Mouse (Mus musculus): ENCODE measurements at regions not wholly inside any gene's neighbourhood (a gene's known extent, or its start where the extent isn't known, plus 50 kb on each side); places are given as distances from the start of the nearest gene placed in this dataset.
"Not testable (repeated sequence)": the region's sequence is repeated elsewhere in the genome, so short reads cannot be mapped to it uniquely, and the experiment has no call there.

GRCm38 (mm10) chr6:31133896-31134735 lies 175.2 kb upstream of the Klf14 start:
- no peak for DNase-seq

GRCm38 (mm10) chr6:31134736-31135077 lies 175.8 kb upstream of the Klf14 start:
- no peak for DNase-seq

- DNase-seq: no peak
These were observed 176.7 kb upstream of the Klf14 start for GRCm38 (mm10) chr6:31135580-31135979.

GRCm38 (mm10) chr6:31136895-31137294 lies 178.0 kb upstream of the Klf14 start:
- peak; percentile 56 to 64 for DNase-seq

GRCm38 (mm10) chr6:31137351-31137750 lies 178.5 kb upstream of the Klf14 start:
- no peak for DNase-seq

GRCm38 (mm10) chr6:31140000-31140399 lies 181.1 kb upstream of the Klf14 start:
- no peak for DNase-seq

- DNase-seq: no peak
These were observed 181.7 kb upstream of the Klf14 start for GRCm38 (mm10) chr6:31140593-31140992.

- peak in 1 of 2 experiments; percentile 55 for DNase-seq
These were observed 182.6 kb upstream of the Klf14 start for GRCm38 (mm10) chr6:31141486-31141885.

GRCm38 (mm10) chr6:31142479-31143007 lies 183.7 kb upstream of the Klf14 start:
- DNase-seq: not testable (repeated sequence)

GRCm38 (mm10) chr6:31145687-31146086 lies 186.8 kb upstream of the Klf14 start:
- peak; percentile 86 to 90 for DNase-seq

- DNase-seq: peak; percentile 47 to 58
These were observed 187.9 kb upstream of the Klf14 start for GRCm38 (mm10) chr6:31146779-31147178.

GRCm38 (mm10) chr6:31147682-31148081 lies 188.8 kb upstream of the Klf14 start:
- peak in 1 of 2 experiments; percentile 50 for DNase-seq

GRCm38 (mm10) chr6:31148311-31148856 lies 189.5 kb upstream of the Klf14 start:
- peak; percentile 72 to 80 for DNase-seq

GRCm38 (mm10) chr6:31149164-31149563 lies 190.3 kb upstream of the Klf14 start:
- peak in 1 of 2 experiments; percentile 69 for DNase-seq

- DNase-seq: no peak
These were observed 191.5 kb upstream of the Klf14 start for GRCm38 (mm10) chr6:31150416-31150815.

- DNase-seq: peak; percentile 49 to 63
These were observed 197.0 kb upstream of the Klf14 start for GRCm38 (mm10) chr6:31155857-31156256.

GRCm38 (mm10) chr6:31156999-31157398 lies 198.1 kb upstream of the Klf14 start:
- no peak for DNase-seq

GRCm38 (mm10) chr6:31157429-31157828 lies 198.6 kb upstream of the Klf14 start:
- no peak for DNase-seq

GRCm38 (mm10) chr6:31158648-31159047 lies 199.8 kb upstream of the Klf14 start:
- peak; percentile 66 to 74 for DNase-seq

GRCm38 (mm10) chr6:31159240-31159639 lies 200.4 kb upstream of the Klf14 start:
- DNase-seq: peak; percentile 69 to 76

GRCm38 (mm10) chr6:31159935-31160670 lies 201.2 kb upstream of the Klf14 start:
- no peak for DNase-seq

- peak in 1 of 2 experiments; percentile 56 for DNase-seq
These were observed 202.8 kb upstream of the Klf14 start for GRCm38 (mm10) chr6:31161445-31162340.
